Mouse (Mus musculus) mouse trophoblast stem cell (cell line): ENCODE data around the gene 5730596B20Rik.

ENCODE experiments used
- in situ Hi-C, 2 experiments: fragments of 300-500 bp; cut with MseI, MboI; formaldehyde crosslinking; loops; 2 replicates in 1 of 2; 3 replicates in 1 of 2; pipeline ENCODE4 v1.15.1; 2025

Gene 5730596B20Rik

GRCm38 (mm10) chr6:52223939-52224760 is 46.9 kb downstream of the 5730596B20Rik start:
- in situ Hi-C loops: loop anchor here in 1 of 2 experiments (25.0 kb wide), 1 partner anchor 612 kb away; no protein-coding TSS in a partner anchor

DNA sequence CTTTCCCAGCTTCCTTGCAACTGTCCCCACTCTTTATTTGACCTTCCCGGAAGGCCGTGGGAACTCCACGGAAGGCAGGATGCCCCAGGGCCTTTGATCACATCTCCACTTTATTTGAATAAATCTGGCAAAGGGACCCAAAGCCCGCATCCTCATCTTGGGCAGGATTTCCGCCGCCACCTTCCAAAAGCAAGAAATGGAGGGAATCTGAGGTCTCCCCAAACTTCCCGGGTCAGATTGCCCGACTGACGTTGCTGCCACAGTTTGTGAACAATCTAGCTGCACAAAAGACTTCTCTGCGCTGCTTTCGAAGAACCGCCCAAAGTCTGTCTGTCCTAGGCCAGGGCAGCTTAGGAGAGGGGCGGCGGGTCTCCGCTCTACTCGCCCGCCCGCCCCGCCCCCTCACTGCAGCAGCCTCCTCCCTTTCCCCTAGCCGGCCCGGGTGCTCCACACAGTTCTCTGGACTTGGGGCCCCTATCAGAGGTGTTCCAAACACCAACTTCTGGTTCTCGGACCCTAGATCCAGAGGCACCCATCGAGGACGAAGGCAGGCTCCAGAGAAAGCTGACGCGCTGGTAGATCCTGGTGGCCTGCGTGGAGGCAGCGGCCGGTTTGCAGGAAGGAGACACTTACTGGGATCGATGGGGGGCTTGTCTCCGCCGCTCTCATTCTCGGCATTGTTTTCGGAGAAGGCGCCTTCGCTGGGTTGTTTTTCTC is 47.8 kb downstream of the 5730596B20Rik start:
- in situ Hi-C loops: loop anchor here in 1 of 2 experiments (25.0 kb wide), 1 partner anchor 613 kb away; no protein-coding TSS in a partner anchor

GRCm38 (mm10) chr6:52225612-52226568 is 48.6 kb downstream of the 5730596B20Rik start:
- in situ Hi-C loops: no loop called here

GRCm38 (mm10) chr6:52226569-52227257 is 49.4 kb downstream of the 5730596B20Rik start:
- in situ Hi-C loops: no loop called here

- in situ Hi-C loops: no loop called here
Measured at GRCm38 (mm10) chr6:52227470-52228222, 50.3 kb downstream of the 5730596B20Rik start.

DNA sequence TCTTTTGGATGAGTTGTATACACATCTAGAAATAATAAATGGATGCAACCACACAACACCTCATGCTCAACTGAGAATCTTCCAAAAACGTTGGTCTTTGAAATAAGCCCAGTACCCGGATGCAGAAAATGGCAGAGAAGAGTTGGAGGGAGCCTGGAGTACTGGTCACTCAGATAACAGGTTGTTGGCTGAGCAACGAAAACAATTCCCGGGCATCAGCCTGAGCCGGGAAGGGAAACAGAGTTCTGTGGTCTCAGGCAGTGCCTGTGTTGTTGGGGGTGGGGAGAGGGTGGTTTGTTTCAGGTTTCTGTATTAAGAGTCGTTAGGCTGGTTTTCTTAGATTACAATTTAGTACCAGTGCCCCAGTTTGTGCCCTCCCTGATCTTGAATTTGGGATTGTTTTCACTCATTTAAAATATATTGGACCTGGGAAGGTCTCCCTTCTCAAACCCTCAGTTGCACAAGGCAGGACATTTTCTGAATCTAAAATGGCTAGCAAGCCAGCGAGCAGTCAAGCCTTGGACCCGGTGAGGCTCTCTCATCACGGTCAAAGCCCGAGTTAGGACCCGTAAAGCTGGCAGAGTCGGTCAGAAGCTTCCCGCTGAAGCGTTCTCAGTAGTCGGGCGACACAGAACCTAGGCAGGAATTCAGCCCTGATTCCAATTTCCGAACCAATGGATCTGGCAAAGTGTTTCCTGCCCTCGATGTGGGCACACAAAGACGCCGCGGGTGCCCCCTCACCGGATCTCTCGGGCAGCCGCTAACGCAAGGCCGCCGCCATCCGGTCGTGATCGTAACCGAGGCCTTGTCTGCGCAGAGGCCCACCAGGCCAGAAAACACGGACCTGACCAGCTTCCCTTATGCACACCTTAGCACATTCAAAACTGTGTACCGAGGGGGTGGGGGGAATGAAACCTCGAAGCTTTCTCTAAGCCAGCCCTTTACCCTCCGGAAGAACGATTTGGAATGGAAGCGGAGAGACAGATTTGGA is 51.5 kb downstream of the 5730596B20Rik start:
- in situ Hi-C loops: no loop called here

- in situ Hi-C loops: no loop called here
Measured at GRCm38 (mm10) chr6:52229558-52230416, 52.5 kb downstream of the 5730596B20Rik start.
